Mouse (Mus musculus) heart, embryonic 11.5 days (tissue): ENCODE results near the gene Abca13. TPM values are rescaled to one million over a fixed set of nuclear protein-coding genes. Genes with fewer than 3 reads are reported as not detected.

ENCODE experiments used
- ATAC-seq: fragments of 200-750 bp; cut with Nextera tagmentation; replicated peaks from 2 replicates; pipeline ENCODE4 v1.8.0; 2017; ENCODE audit warnings: moderate library complexity; ENCODE audit not compliant: insufficient number of reproducible peaks, low FRiP score, low TSS enrichment
- H3K27ac ChIP-seq: fragments of 300-500 bp; sonication (generic); 2 replicates; pipeline ENCODE4 v1.5.1; 2014; ENCODE audit warnings: mild to moderate bottlenecking, low read depth, low read length
- H3K27me3 ChIP-seq: fragments of 300-500 bp; sonication (generic); 2 replicates; pipeline ENCODE4 v1.6.1; 2014; ENCODE audit warnings: mild to moderate bottlenecking, low read length, mixed read lengths; ENCODE audit not compliant: control insufficient read depth, insufficient read depth
- H3K36me3 ChIP-seq: fragments of 300-500 bp; sonication (generic); 2 replicates; pipeline ENCODE4 v1.6.1; 2014; ENCODE audit warnings: mild to moderate bottlenecking, low read length, moderate library complexity, mixed read lengths; ENCODE audit not compliant: control insufficient read depth, insufficient read depth
- H3K4me1 ChIP-seq: fragments of 300-500 bp; sonication (generic); 2 replicates; pipeline ENCODE4 v1.6.1; 2014; ENCODE audit warnings: low read length; ENCODE audit not compliant: control insufficient read depth, insufficient read depth
- H3K4me2 ChIP-seq: fragments of 300-500 bp; sonication (generic); 2 replicates; pipeline ENCODE4 v1.6.1; 2014; ENCODE audit warnings: mild to moderate bottlenecking, moderate library complexity
- H3K4me3 ChIP-seq: fragments of 300-500 bp; sonication (generic); 2 replicates; pipeline ENCODE4 v1.5.1; 2014; ENCODE audit warnings: low read depth, low read length
- H3K9ac ChIP-seq: fragments of 300-500 bp; sonication (generic); 2 replicates; pipeline ENCODE4 v1.6.1; 2014; ENCODE audit warnings: mild to moderate bottlenecking, low read depth, low read length, moderate library complexity
- H3K9me3 ChIP-seq: fragments of 300-500 bp; sonication (generic); replicated peaks from 2 replicates; pipeline ENCODE4 v1.6.1; 2016; ENCODE audit warnings: low read length; ENCODE audit not compliant: control insufficient read depth
- WGBS: fragments of 180-500 bp; shearing (Covaris S2); extraction: QIAGEN DNeasy Blood & Tissue Kit; methylation state at CpG from one replicate; pipeline ENCODE4 v1.1.7; 2014; ENCODE audit not compliant: insufficient replicate concordance; 5-methylcytosine and 5-hydroxymethylcytosine counted together
- polyA plus RNA-seq: library from polyadenylated mRNA; unstranded; fragments of >200 nt; fragmentation: Nextera tagmentation; extraction: Ambion mirVana; gene quantifications from 2 replicates; pipeline ENCODE4 v1.2.1, GENCODE M21; 2014

The Abca13 gene
- polyA plus RNA-seq, 1 experiment from 2014 or later = 0.03 TPM

DNA sequence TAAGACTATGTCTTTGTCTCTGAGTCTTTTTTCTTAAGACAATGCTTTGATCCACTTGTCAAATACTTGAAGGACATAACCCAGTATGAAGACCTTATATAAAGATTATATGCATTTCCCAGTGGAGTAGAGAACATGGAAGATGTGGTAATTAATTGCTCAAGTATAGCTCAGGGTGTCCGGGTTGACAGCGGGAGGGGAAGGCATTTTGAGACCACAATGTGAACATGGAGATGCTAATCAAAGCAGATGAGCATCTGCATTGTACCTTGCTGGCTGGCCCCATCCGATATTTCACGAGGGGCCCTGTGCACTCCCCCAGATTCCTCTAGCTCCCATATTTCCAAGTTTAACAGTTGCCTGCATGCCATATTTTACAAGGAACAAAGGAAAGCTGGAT lies 383.2 kb downstream of the Abca13 start:
- no peak for ATAC-seq
- Histone ChIP-seq H3K27me3 (no peaks in the 10 kb centered on the region), H3K4me3 (no peak overlapping the region), H3K4me1 (no peaks in the 10 kb centered on the region), H3K9me3 (no peaks in the 10 kb centered on the region), H3K4me2 (no peak overlapping the region), H3K27ac (no peak overlapping the region), H3K9ac (no peak overlapping the region), H3K36me3 (no peaks in the 10 kb centered on the region)
- WGBS = 82% methylated on average over 4 of the region's 4 CpGs

DNA sequence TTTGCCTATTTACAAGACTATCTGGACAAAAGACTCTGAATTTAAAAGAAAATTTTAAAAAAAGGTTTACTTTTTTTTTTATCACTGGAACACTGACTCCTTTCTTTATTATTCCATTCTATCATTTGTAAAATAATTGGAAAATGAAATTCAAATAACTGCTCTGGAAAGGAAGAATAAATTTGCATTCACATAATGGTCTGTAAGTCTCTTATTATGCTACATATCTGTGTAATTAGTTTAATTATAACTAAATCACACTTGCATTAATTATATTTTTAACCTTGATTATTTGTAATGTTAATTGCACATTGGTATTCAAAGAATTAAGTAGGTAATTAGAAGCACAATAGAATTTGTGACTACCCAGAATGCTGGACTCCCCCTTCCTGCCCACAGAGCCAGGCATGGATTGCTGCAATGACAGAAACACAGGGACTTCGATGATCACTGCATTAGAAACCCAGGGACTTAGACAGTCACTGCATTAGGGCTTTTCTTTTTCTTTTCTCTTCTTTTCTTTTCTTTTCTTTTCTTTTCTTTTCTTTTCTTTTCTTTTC lies 400.1 kb downstream of the Abca13 start:
- no peaks in the 10 kb centered on the region for H3K4me1 ChIP-seq
- no peak for ATAC-seq
- H3K4me3 ChIP-seq = no peak overlapping the region
- H3K9ac ChIP-seq = no peak overlapping the region
- WGBS = 75% methylated on average over 1 of the region's 1 CpGs
- no peak overlapping the region for H3K27ac ChIP-seq
- no peak overlapping the region for H3K4me2 ChIP-seq
- no peaks in the 10 kb centered on the region for H3K27me3 ChIP-seq
- H3K9me3 ChIP-seq = no peaks in the 10 kb centered on the region
- H3K36me3 ChIP-seq = no peaks in the 10 kb centered on the region

DNA sequence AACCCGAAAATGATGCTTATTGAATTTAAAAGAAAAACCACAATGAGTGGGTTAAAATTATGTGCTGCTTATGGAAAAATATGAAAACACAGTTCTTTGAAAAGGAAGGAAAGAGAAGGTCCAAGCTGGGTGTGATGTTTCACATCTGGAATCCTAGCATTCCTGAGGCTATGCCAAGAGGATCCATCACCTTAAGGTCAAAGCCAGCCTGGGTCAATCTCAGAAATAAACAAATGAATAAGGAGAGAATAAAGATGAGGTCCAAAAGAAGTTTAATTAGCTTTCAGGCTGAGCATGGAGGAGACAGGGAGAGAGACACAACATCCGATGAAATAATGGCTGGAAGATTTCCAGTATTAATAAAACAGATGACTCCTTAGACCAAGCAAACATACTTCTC lies 405.6 kb downstream of the Abca13 start:
- Histone ChIP-seq H3K27me3 (no peaks in the 10 kb centered on the region), H3K4me1 (no peaks in the 10 kb centered on the region), H3K4me2 (no peak overlapping the region), H3K4me3 (no peak overlapping the region), H3K36me3 (no peaks in the 10 kb centered on the region), H3K9me3 (no peaks in the 10 kb centered on the region), H3K9ac (no peak overlapping the region), H3K27ac (no peak overlapping the region)
- WGBS = 60% methylated on average over 2 of the region's 2 CpGs
- ATAC-seq = no peak

DNA sequence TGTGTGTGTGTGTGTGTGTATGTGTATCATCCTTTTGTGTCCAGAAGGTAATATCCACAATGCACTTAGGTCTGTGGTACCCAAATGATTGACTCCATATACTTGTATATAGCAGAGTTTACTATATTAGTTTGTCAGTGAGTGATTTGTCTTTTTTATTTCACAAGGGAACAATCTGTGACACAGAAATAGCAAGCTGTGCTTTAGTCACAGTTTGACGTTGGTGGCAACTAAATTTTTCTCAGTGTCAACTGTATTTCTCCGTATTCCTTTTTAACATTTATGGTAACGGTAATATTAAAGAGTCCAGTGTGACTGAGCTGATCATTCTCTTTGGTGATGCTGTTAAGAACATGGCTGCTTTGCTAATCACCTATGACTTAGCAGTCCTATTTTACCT lies 409.4 kb downstream of the Abca13 start:
- Histone ChIP-seq H3K9ac (no peak overlapping the region), H3K4me2 (no peak overlapping the region), H3K27me3 (no peaks in the 10 kb centered on the region), H3K9me3 (no peaks in the 10 kb centered on the region), H3K4me1 (no peaks in the 10 kb centered on the region), H3K27ac (no peak overlapping the region), H3K4me3 (no peak overlapping the region), H3K36me3 (no peaks in the 10 kb centered on the region)
- no peak for ATAC-seq
- 82% methylated on average over 3 of the region's 3 CpGs for WGBS

DNA sequence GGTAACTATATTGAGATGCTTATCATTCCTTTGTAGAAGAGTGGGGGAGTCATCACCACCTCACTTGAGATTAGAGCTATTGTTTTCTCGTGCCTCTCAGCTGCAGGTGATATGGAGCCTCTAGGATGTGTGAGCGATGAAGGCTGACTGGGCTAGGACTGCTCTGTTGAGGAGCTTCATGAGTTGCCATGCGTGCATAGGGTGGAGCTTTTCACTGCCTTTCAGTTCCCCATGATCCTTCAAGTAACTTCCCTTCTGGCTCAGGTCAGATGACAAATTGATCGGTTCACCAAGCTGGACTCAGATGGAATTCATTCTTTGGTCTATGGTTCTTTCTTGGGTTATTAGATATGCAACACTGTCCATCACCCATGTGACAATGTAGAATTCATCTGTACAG lies 410.4 kb downstream of the Abca13 start:
- no peak overlapping the region for H3K27ac ChIP-seq
- H3K4me3 ChIP-seq = no peak overlapping the region
- no peak overlapping the region for H3K4me2 ChIP-seq
- 71% methylated on average over 4 of the region's 4 CpGs for WGBS
- no peak overlapping the region for H3K9ac ChIP-seq
- no peak for ATAC-seq
- H3K9me3 ChIP-seq = no peaks in the 10 kb centered on the region
- H3K4me1 ChIP-seq = no peaks in the 10 kb centered on the region
- H3K36me3 ChIP-seq = no peaks in the 10 kb centered on the region
- no peaks in the 10 kb centered on the region for H3K27me3 ChIP-seq

DNA sequence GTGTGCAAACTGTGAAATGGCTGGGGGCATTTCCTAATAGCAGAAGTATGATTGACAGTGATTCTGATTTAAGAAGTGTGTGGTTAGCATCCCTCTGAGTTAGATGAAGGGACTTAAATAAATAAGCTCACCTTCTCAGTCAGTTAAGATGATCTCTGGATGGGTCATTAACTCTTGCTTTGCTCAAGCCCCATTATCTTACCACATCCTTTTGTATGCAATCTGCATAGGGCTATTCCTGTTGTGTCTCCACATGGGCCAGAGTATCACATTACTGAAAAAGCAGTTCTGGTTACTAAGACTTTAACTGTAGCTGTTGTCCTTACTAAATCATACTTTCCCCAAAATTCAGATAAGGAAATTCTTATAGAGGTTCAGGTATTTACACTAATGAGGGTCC lies 416.5 kb downstream of the Abca13 start:
- no peaks in the 10 kb centered on the region for H3K4me1 ChIP-seq
- no peak overlapping the region for H3K27ac ChIP-seq
- no peak overlapping the region for H3K4me3 ChIP-seq
- no peak for ATAC-seq
- H3K4me2 ChIP-seq = no peak overlapping the region
- H3K27me3 ChIP-seq = no peaks in the 10 kb centered on the region
- H3K9me3 ChIP-seq = no peaks in the 10 kb centered on the region
- no peaks in the 10 kb centered on the region for H3K36me3 ChIP-seq
- no peak overlapping the region for H3K9ac ChIP-seq

DNA sequence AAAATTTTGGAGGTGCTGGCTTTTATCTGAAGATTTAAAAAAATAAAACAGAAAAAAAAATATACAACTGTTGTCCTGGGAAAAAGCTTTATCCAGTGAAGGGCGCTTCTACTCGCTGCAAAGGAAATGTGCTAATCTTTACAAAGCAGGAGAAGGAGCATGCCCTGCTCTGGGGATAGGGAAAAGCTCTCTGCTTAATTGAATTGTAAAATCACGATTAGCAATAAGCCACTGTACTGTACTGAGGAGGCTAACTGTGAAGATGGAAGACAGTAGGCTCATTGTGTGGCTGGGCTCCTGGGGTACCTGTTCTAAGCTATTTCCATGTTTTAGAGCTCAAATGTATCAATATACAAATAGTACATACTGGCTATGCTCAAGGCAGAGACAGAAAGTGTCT lies 417.3 kb downstream of the Abca13 start:
- Histone ChIP-seq H3K9me3 (no peaks in the 10 kb centered on the region), H3K4me3 (no peak overlapping the region), H3K9ac (no peak overlapping the region), H3K4me1 (no peaks in the 10 kb centered on the region), H3K4me2 (no peak overlapping the region), H3K36me3 (no peaks in the 10 kb centered on the region), H3K27ac (no peak overlapping the region), H3K27me3 (no peaks in the 10 kb centered on the region)
- ATAC-seq = no peak
- WGBS = 50% methylated on average over 3 of the region's 3 CpGs

DNA sequence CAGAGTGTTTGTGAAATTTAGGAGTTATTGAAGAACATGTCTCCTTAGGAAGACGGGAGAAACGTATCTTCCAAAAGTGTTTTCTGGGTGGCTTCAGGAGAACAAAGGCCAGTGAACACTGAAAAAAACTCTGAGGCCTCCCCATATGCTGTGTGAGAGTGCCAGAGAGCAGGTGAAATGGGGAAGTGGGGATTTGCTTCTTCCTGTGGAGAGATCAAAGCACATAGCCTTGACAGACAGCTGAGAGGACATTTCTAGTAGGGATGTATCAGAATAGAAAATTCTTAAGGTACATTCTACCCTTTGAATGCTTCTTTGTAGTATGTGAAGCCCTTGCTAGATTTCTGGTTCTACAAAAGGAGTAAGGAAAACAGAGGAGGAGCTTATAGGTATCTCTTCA lies 424.4 kb downstream of the Abca13 start:
- Histone ChIP-seq H3K36me3 (no peaks in the 10 kb centered on the region), H3K4me2 (no peak overlapping the region), H3K4me3 (no peak overlapping the region), H3K9ac (no peak overlapping the region), H3K9me3 (no peaks in the 10 kb centered on the region), H3K27ac (no peak overlapping the region), H3K27me3 (no peaks in the 10 kb centered on the region), H3K4me1 (no peaks in the 10 kb centered on the region)
- WGBS = 76% methylated on average over 2 of the region's 2 CpGs
- ATAC-seq = no peak

DNA sequence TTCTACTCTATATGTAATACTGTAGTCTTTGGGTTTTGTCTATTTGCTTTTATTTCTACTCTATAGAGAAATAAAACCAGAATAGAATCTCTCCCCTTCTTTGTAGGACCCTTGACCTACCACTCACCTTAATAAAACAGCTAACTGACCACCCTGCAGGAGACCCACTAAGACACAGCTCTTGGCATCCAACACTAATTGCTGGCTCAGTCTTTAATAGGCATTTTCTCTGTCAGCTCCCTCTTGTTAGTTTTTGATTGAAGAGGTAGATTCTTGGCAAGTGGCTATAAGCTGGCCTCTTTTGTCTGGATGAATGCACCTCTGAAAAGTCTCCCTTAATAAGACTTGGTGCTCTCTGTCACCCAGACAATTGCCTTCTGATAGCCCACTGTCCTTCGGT lies 424.9 kb downstream of the Abca13 start:
- WGBS = 78% methylated on average over 1 of the region's 1 CpGs
- no peak for ATAC-seq
- Histone ChIP-seq H3K9me3 (no peaks in the 10 kb centered on the region), H3K27me3 (no peaks in the 10 kb centered on the region), H3K9ac (no peak overlapping the region), H3K4me3 (no peak overlapping the region), H3K36me3 (no peaks in the 10 kb centered on the region), H3K4me1 (no peaks in the 10 kb centered on the region), H3K4me2 (no peak overlapping the region), H3K27ac (no peak overlapping the region)
